Mouse (Mus musculus) large intestine, adult 2 months (tissue): ENCODE results near the gene 1700001P01Rik. TPM values are rescaled to one million over a fixed set of nuclear protein-coding genes. Genes with fewer than 3 reads are reported as not detected.
"Not testable (repeated sequence)": the region's sequence is repeated elsewhere in the genome, so short reads cannot be mapped to it uniquely, and the experiment has no call there.

Experiments used
- DNase-seq: peaks from one replicate; pipeline ENCODE4 v3.0.0-alpha.2; 2012; ENCODE audit warnings: low read depth, low spot score
- WGBS: fragments of 180-500 bp; shearing (Covaris S2); methylation state at CpG from one replicate; pipeline ENCODE4 v1.1.7; 2018; 5-methylcytosine and 5-hydroxymethylcytosine counted together
- polyA plus RNA-seq: library from polyadenylated mRNA; depleted of rRNA; stranded (reverse); fragments of >200 nt; gene quantifications from 2 replicates; pipeline ENCODE4 v1.2.3, GENCODE M21; 2012

1700001P01Rik gene
- polyA plus RNA-seq, 1 experiment = not detected

GRCm38 (mm10) chr11:97758942-97759341, 16.8 kb downstream of the 1700001P01Rik start:
- WGBS = 83% methylated on average over 6 of the region's 6 CpGs
- DNase-seq = no peak

DNA sequence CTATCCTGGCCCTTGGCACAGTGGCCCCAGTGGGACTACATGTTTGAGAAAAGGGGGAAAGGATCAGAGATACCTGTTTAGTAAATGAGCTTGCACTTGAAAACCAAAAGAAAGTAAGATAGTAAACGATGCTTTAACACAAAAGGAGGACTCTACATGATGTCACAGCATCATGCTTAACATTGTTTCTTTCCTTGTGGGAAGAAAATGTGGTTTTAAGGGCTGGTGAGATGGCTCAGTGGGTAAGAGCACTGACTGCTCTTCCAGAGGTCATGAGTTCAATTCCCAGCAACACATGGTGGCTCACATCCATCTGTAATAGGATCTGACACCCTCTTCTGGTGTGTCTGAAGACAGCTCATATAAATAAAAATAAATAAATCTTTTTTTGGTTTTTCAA, 17.6 kb downstream of the 1700001P01Rik start:
- DNase-seq = no peak
- WGBS = 93% methylated on average over 1 of the region's 1 CpGs

GRCm38 (mm10) chr11:97753277-97753676, 22.4 kb downstream of the 1700001P01Rik start:
- no peak for DNase-seq
- WGBS = 95% methylated on average over 8 of the region's 8 CpGs

- no peak for DNase-seq
- WGBS = 83% methylated on average over 5 of the region's 5 CpGs
Measured at GRCm38 (mm10) chr11:97748496-97748895, 27.2 kb downstream of the 1700001P01Rik start.

DNA sequence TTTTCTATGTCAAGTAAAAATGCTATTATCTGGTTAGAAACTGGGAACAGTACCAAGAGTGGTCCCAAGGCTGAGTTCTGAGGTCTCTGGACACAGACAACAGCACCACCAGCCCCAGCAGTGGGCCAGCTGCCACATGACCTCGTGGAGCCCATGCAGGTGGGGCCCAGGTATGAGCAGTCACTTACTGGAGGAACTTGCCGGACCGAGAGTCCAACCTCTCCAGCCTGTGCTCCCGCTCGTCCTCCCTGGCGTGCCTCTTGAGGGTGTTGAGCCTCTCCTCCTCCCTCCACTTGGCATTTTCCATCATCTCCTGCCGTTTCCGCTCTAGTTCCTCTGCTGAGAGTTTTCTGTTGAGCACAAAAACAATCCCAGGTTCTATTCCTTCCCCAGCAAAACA, 27.9 kb downstream of the 1700001P01Rik start:
- no peak for DNase-seq

GRCm38 (mm10) chr11:97745331-97745721, 30.4 kb downstream of the 1700001P01Rik start:
- DNase-seq = no peak
- WGBS = 2% methylated on average over 13 of the region's 13 CpGs

More for the DNA sequence above, 27.9 kb downstream of the 1700001P01Rik start:
- 90% methylated on average over 8 of the region's 8 CpGs for WGBS

GRCm38 (mm10) chr11:97744718-97745330, 30.9 kb downstream of the 1700001P01Rik start:
- WGBS = 2% methylated on average over 45 of the region's 57 CpGs
- peak; percentile 98 for DNase-seq

DNA sequence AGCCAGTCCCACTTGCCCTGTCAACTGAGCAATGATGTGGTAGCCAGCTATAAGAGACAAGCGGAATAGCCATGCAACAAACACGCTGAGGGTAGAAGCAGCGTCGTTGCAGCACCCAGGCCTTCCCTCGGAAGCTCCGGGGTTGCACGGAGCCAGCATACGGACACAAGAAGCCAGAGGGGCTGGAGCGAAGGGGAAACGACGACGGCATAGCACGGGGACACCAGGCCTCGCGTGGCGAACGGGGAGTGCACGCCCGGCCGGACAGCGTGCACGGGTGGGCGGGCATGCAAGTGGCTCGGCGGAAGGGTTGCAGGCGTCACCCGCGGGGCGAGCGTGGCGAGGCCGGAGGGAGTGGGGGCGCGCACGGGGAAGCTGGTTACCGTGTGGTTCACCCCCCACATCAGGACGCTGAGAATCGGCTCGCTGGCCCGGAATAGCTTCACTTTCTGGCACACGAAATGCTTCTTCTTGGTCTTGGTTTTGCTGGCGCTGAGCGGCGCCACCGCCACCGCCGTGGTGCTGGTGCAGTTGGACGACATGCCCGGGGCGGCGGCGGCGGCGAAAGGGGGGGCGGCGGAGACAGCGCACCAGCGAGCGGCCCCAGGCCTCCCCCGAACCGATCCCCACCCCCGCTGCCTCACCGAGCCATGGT, 31.5 kb downstream of the 1700001P01Rik start, which contains the start of gene Pip4k2b:
TSS of gene Pip4k2b (minus strand) at position 642 of the 655 bp plus-strand sequence.
- no peak for DNase-seq
- 2% methylated on average over 63 of the region's 63 CpGs for WGBS

DNA sequence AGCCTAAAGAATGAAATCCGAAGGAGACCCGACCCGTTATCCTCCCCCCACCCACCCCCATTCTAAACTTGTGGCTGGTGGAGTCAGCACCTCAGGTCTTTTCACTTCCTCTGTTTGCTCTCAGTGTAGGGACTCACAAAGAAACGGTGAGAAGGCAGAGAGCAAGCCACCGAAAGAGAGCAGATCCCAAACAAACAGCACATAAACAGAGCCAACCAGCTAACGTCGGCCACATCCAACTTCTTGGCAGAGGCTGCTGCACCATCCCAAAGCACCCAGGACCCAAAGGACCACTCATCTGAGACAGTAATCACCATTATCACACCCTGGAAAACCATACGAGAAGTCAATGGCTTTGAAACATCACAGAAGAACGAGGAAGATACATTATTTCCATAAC, 32.3 kb downstream of the 1700001P01Rik start:
- DNase-seq = no peak
- 12% methylated on average over 9 of the region's 9 CpGs for WGBS

- 82% methylated on average over 9 of the region's 9 CpGs for WGBS
- DNase-seq = no peak
Measured at GRCm38 (mm10) chr11:97742591-97742990, 33.1 kb downstream of the 1700001P01Rik start.

DNA sequence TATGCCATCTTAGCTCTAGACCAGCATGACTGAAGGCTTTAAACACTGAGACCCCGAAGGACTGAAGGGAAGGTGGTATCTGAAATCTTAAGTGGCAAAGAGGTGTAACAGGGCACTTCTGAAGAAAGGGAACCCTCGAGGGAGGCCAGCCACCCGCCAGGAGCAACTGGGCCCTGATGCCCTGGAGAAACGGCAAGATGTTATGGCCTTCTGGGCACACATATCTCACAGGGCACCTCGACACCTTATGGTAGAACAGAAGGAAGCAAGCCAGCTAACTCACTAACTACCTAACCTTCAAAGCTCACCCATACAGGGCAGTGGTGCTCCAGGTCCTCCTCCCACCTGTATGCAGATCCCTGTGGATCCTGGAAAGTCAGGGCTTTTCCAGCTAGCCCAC, 33.6 kb downstream of the 1700001P01Rik start:
- 85% methylated on average over 5 of the region's 5 CpGs for WGBS
- DNase-seq = no peak

DNA sequence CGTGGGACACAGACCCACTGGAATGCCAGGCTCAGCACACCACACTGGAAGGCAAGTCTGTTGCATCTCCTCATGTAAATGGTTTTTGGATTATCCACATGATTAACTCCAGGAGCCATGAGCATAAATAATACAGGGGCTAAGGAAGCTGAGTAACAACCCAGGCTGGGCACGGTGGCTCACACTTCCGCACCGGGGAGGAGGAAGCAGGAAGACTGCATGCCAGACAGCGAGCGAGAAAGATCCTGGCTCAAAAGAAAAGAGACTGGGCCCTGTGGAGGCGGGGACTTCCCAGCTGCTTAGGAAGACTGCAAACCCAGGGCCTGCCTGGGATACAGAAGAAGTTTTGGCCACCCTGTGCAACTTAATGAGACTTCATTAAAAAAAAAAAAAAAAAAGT, 35.5 kb downstream of the 1700001P01Rik start:
- 55% methylated on average over 7 of the region's 7 CpGs for WGBS
- DNase-seq = no peak

GRCm38 (mm10) chr11:97739155-97739554, 36.6 kb downstream of the 1700001P01Rik start:
- no peak for DNase-seq
- 95% methylated on average over 3 of the region's 3 CpGs for WGBS

- DNase-seq = no peak
- WGBS = 52% methylated on average over 6 of the region's 6 CpGs
Measured at GRCm38 (mm10) chr11:97738703-97739102, 37.0 kb downstream of the 1700001P01Rik start.

DNA sequence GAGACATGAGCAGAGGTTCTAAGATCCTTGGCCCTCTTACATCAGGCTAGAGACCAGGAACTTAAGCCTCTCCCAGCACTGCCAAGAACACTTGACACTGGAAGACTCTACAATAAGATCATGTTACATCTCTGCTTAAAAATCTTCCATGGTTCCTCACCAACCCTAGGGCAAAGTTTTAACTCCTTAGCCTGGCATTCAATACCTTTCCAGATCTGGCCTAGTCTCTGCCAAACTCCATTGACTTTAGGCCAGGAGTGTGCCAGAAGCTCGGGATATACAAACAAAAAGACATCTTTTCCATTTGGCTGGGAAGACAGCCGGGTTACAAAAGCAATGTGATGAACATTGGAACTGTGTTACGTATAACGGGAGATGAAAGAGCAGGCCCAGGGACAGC, 38.1 kb downstream of the 1700001P01Rik start:
- no peak for DNase-seq
- WGBS = 60% methylated on average over 4 of the region's 4 CpGs

DNA sequence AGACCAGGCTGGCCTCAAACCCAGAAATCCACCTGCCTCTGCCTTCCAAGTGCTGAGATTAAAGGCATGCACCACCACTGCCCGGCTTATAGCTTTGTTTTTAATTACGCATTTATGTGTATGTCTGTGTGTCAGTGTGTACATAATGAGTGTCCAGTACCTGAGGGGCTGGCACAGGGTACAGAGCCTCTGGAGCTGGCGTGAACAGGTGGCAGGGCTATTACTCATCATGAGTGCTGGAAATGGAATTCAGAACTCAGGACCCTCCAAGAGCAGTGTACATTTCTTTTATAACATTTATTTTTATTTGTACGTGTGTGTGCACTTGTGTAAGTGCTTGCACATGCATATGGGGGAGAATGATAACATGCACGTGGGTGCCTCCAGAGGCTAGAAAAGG, 39.1 kb downstream of the 1700001P01Rik start:
- DNase-seq = no peak
- 79% methylated on average over 5 of the region's 5 CpGs for WGBS

- WGBS = 83% methylated on average over 5 of the region's 5 CpGs
- not testable (repeated sequence) for DNase-seq
Measured at GRCm38 (mm10) chr11:97734810-97735209, 40.9 kb downstream of the 1700001P01Rik start.

GRCm38 (mm10) chr11:97733689-97734088, 42.0 kb downstream of the 1700001P01Rik start:
- 65% methylated on average over 10 of the region's 10 CpGs for WGBS
- no peak for DNase-seq

DNA sequence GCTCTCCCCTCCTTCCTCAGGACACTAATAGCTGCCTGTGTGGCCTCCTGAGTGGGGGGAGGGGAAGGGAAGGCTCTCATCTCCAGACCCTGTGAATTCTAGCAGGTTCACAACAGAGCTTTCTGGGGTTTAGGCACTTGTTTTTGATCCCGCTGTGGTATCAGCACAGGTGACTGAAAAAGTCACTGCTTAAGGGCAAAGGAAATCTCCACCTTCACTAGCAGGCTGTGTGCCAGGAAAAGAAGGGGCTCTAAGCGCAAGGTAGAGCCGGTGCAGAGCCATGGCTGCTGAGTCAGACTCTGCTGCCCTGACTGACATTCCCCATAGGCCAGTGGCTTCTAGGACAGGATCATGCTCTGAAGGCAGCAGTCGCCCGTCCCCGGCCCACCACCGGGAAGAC, 47.0 kb downstream of the 1700001P01Rik start:
- 83% methylated on average over 7 of the region's 7 CpGs for WGBS
- no peak for DNase-seq

- DNase-seq = no peak
- 74% methylated on average over 7 of the region's 7 CpGs for WGBS
Measured at GRCm38 (mm10) chr11:97728311-97728710, 47.4 kb downstream of the 1700001P01Rik start.

DNA sequence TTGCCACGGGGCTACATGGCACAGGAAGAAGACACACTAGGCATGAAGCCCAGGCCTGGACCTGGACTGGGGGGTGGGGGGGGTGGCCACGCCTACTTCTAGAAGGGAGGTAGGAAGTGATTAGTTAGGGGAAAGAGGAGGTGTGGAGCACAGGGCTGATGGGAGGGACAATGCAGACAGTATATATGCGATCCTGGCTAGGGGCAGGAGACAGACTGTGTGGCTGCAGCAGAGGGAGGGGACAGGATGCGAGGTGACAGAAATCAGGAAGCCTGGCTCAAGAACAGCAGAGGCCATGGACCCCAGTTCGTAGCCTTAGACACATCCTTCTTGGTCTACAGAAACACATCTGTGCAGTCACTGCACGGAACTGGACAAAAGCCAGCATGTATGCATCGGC, 52.0 kb downstream of the 1700001P01Rik start:
- WGBS = 71% methylated on average over 7 of the region's 7 CpGs
- DNase-seq = no peak
